Mouse (Mus musculus) erythroblast, embryonic 14.5 days (primary cell): ENCODE data around the gene Smc2. TPM values are rescaled to one million over a fixed set of nuclear protein-coding genes. Genes with fewer than 3 reads are reported as not detected.
"Not testable (repeated sequence)": the region's sequence is repeated elsewhere in the genome, so short reads cannot be mapped to it uniquely, and the experiment has no call there.

Experiments
- H3K27me3 ChIP-seq: 2 replicates; pipeline ENCODE4 v1.6.1; 2012; ENCODE audit warnings: inconsistent platforms; ENCODE audit not compliant: control insufficient read depth
- H3K36me3 ChIP-seq: 2 replicates; pipeline ENCODE4 v1.6.1; 2012; ENCODE audit warnings: mild to moderate bottlenecking, inconsistent platforms; ENCODE audit not compliant: control insufficient read depth
- H3K4me1 ChIP-seq: 2 replicates; pipeline ENCODE4 v1.6.1; 2012; ENCODE audit warnings: inconsistent platforms; ENCODE audit not compliant: control insufficient read depth
- H3K4me3 ChIP-seq: replicated peaks from 2 replicates; pipeline ENCODE3; 2012; ENCODE audit warnings: moderate library complexity, mild to moderate bottlenecking, inconsistent platforms
- H3K9me3 ChIP-seq: 2 replicates; pipeline ENCODE4 v1.6.1; 2012; ENCODE audit warnings: low read length, inconsistent platforms, mixed read lengths; ENCODE audit not compliant: control insufficient read depth
- GATA1 ChIP-seq: IDR thresholded peaks from 2 replicates; pipeline ENCODE4 v1.6.1; 2012; ENCODE audit warnings: low read length, inconsistent platforms, mixed read lengths
- TAL1 ChIP-seq: IDR thresholded peaks from 3 replicates; pipeline ENCODE4 v1.6.1; 2012; ENCODE audit warnings: low read length, inconsistent platforms, mixed read lengths
- polyA plus RNA-seq: library from polyadenylated mRNA; stranded (reverse); fragments of >175 nt; gene quantifications from 2 replicates; pipeline ENCODE4 v1.2.3, GENCODE M21; 2012

Gene Smc2
- polyA plus RNA-seq, 1 experiment = 2.2 TPM

DNA sequence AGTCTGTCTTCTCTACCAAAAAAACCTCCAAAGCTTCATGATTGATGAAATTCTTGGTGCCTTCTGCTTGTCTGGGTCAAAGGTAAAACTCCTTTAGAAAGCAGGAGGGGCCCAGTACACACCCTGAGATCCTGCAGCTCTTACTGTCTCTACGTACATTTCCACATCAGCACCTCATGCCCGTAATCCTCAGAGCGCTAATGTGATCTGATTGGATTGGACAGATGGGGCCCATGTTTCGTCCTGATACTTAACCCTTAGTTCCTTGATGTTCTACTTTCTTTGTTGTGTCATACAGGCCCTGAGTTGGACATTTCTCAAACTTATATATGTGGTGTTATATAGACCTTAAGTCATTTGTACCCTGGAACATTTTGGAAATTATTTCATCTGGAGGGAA lies 48.4 kb downstream of the Smc2 start:
- TF ChIP-seq TAL1 (no peak), GATA1 (no peak)
- Histone ChIP-seq H3K36me3 (peaks cover 62% of the 10 kb centered on the region), H3K4me1 (no peaks in the 10 kb centered on the region)

DNA sequence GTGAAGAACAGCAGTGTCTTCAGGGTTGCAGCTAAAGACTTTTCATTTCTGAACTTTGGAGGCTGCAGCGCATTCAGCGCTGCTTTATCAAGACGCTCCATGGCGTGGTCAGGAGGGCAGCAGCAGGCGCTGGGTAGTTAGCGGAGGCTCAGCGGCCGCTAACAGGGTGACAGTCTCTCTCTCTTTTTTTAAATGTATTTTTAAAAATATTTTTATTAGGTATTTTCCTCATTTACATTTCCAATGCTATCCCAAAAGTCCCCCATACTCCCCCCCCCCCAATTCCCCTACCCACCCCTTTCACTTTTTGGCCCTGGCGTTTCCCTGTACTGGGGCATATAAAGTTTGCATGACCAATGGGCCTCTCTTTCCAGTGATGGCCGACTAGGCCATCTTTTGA lies 58.1 kb downstream of the Smc2 start, which contains the start of gene Vma21-ps:
Vma21-ps (minus strand) TSS at position 101 of the 400 bp plus-strand sequence.
- H3K36me3 ChIP-seq, H3K4me1 ChIP-seq, H3K27me3 ChIP-seq, H3K9me3 ChIP-seq, H3K4me3 ChIP-seq: not testable (repeated sequence)

More for the DNA sequence above, 48.4 kb downstream of the Smc2 start:
- H3K4me3 ChIP-seq = no peak overlapping the region
- H3K9me3 ChIP-seq = no peaks in the 10 kb centered on the region
- no peaks in the 10 kb centered on the region for H3K27me3 ChIP-seq

DNA sequence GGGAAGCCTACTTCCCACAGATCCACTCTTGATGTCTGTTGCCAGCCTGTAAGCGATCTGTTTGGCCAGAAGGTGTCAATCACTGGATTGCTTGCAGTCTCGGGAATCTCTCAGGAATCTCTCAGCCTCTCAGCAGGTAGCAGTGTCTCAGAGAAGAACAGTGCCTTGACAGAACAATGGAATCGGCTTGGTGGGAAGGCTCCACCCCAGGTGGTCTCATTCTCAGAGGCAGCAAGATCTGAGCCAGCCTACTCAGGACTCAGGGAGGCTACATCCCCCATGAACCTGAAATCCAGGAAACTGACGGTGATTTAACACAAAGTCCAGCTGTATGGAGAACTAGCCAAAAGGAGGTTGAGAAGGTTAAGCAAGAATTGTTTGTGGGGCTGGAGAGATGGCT lies 78.5 kb downstream of the Smc2 start:
- Histone ChIP-seq H3K27me3 (no peaks in the 10 kb centered on the region), H3K36me3 (no peaks in the 10 kb centered on the region), H3K9me3 (no peaks in the 10 kb centered on the region), H3K4me3 (no peak overlapping the region), H3K4me1 (no peaks in the 10 kb centered on the region)
- TF ChIP-seq GATA1 (no peak), TAL1 (no peak)

DNA sequence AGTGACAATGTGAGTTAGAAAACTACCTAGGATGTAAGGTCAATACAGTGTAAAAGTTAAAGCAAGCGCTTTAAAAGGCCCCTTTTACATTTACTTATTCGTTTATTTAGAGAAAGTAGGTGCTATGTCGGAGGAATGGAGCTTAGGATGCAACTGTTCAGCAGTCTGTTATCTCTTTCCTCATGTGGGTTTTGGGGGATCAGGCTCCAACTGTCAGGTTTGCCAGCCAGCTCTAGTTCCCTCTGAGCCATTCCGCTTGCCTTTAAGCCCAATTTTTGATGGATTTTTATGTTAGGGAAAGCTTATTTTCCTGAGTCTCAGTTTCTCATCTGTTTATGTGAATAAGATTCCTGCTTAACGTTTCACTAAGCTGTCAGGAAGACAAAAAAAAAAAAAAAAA lies 80.3 kb downstream of the Smc2 start:
- H3K36me3 ChIP-seq = no peaks in the 10 kb centered on the region
- H3K9me3 ChIP-seq = no peaks in the 10 kb centered on the region
- no peaks in the 10 kb centered on the region for H3K27me3 ChIP-seq
- no peak for TF ChIP-seq GATA1
- no peak for TF ChIP-seq TAL1
- no peaks in the 10 kb centered on the region for H3K4me1 ChIP-seq
- H3K4me3 ChIP-seq = no peak overlapping the region

DNA sequence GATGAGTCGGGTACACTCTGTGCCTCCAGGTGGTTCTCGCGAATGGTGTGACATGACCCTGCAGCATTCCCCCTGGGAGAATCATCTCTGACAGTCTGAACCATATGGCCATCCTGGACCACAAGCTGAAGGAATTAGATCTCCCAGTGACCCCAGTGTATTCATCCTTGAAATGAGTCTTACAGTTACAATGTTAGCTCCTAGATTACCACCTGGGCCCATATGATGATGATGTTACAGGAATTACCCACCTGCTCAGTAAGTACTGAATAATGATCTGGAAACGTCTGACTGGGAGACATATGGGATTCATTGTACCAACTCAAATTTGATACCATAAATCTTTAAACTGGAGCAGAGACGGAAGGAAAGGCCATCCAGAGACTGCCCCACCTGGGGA lies 87.4 kb downstream of the Smc2 start:
- H3K9me3 ChIP-seq = no peaks in the 10 kb centered on the region
- TF ChIP-seq GATA1 (no peak), TAL1 (no peak)

DNA sequence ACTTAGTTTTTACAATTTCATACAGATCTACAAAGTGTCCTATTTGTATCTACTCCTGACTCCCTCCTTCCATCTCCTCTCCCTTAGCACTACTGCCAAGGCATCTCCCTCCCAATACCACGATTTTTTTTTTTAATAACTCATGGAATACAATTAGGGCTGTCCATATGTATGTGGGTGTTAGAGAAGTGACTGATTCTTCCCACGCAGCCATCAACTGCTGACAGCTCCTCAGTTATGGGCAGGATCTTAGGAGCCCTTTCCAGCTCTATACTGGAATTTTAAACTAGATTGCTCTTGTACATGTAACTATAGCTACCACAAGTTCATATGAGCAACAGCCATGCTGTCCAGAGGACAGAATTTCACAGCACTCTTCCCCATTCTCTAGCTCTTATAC lies 91.6 kb downstream of the Smc2 start:
- H3K4me1 ChIP-seq = no peaks in the 10 kb centered on the region
- no peaks in the 10 kb centered on the region for H3K36me3 ChIP-seq
- H3K9me3 ChIP-seq = no peaks in the 10 kb centered on the region
- no peak overlapping the region for H3K4me3 ChIP-seq
- no peaks in the 10 kb centered on the region for H3K27me3 ChIP-seq
- no peak for TF ChIP-seq GATA1
- TF ChIP-seq TAL1 = no peak

More for the DNA sequence above, 87.4 kb downstream of the Smc2 start:
- Histone ChIP-seq H3K27me3 (no peaks in the 10 kb centered on the region), H3K4me3 (no peak overlapping the region), H3K36me3 (no peaks in the 10 kb centered on the region), H3K4me1 (no peaks in the 10 kb centered on the region)

Other genes with a start within 250 kb of the Smc2 start
- not detected in 2 replicates for gene Vma21-ps, start 58.0 kb downstream of the Smc2 start, polyA plus RNA-seq
- gene Toporsl, start 157.0 kb downstream of the Smc2 start, polyA plus RNA-seq = not detected in 2 replicates